In the genomic region with DNA sequence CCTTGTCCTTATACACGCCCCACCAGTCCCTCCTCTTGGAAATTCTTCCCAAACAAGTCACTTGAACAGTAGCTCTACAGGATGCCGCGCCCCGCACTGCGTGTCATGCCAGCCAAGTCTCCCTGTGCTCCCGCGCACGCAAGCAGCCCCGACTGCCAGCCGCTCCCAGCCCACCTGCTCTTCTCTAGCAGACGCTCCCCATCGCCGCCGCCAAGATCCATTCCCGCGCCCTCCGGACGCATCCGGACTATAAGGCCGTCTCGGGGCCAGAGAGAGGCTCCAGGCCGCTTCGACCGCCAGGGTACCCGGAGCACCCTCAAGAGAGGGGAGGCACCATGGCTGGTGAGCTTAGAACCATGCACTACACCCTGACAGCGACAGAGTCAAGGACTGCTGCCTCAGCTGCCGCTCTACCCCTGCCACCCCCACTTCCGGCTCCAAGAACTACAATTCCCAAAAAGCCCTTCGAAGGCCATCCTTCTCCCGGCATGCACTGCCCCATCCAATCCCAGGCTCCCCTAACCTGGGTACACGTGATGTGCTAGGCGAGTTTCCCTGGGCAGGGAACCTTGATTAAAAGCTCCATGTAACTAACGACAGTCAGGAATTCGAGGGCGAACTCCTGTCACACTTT, we compare ENCODE assay signal across 8 mouse cellular contexts. TPM values are rescaled to one million over a fixed set of nuclear protein-coding genes. Genes with fewer than 3 reads are reported as not detected.
DNase-seq lines count a peak whose midpoint lies in the region; ATAC-seq and TF ChIP-seq lines count a peak whose summit lies in the region.

No protein-coding gene starts in this region.

- peaks cover 2% of the 10 kb centered on the region; the same call in 1 of the 2 replicates for H3K4me1 ChIP-seq in bone marrow, adult 2 months (ENCODE audit: control insufficient read depth, insufficient read depth, low read length)
- peaks cover 10% of the 10 kb centered on the region; the same call in 1 of the 2 replicates for H3K4me1 ChIP-seq in embryonic facial prominence, embryonic 15.5 days
- H3K4me1 ChIP-seq in limb, embryonic 14.5 days (ENCODE audit: control insufficient read depth, insufficient read depth, low read length), result peaks cover 15% of the 10 kb centered on the region
- H3K4me1 ChIP-seq in midbrain, postnatal 0 days (ENCODE audit: insufficient read depth, low read length), result peaks cover 16% of the 10 kb centered on the region

- H3K4me3 ChIP-seq in bone marrow, adult 2 months (replicated peaks; ENCODE audit: control insufficient read depth, low read depth, low read length), result peak overlapping the region; percentile 68
- H3K4me3 ChIP-seq in embryonic facial prominence, embryonic 15.5 days (replicated peaks), result peak overlapping the region; percentile 65
- peak overlapping the region; percentile 88 for H3K4me3 ChIP-seq in limb, embryonic 14.5 days (replicated peaks; ENCODE audit: low read length)
- H3K4me3 ChIP-seq in midbrain, postnatal 0 days (ENCODE audit: low read depth, low read length), result peak overlapping the region; percentile 73

- H3K36me3 ChIP-seq in embryonic facial prominence, embryonic 15.5 days, result no peaks in the 10 kb centered on the region
- no peaks in the 10 kb centered on the region; the same call in none of the 2 replicates for H3K36me3 ChIP-seq in limb, embryonic 14.5 days (ENCODE audit: control insufficient read depth, insufficient read depth, low read length)
- no peaks in the 10 kb centered on the region for H3K36me3 ChIP-seq in midbrain, postnatal 0 days (ENCODE audit: insufficient read depth, low read length)

- H3K27ac ChIP-seq in bone marrow, adult 2 months (ENCODE audit: control insufficient read depth, insufficient read depth, low read depth, low read length, poor library complexity), result peak overlapping the region; percentile 70
- H3K27ac ChIP-seq in embryonic facial prominence, embryonic 15.5 days (replicated peaks), result peak overlapping the region; percentile 86
- peak overlapping the region; percentile 52; the same call in 1 of the 2 replicates for H3K27ac ChIP-seq in limb, embryonic 14.5 days (replicated peaks; ENCODE audit: low read depth, low read length)
- H3K27ac ChIP-seq in midbrain, postnatal 0 days (ENCODE audit: low read depth, low read length), result peak overlapping the region; percentile 82

- WGBS in bone marrow, adult 2 months, result under 1% methylated on average over 35 of the region's 35 CpGs
- under 1% methylated on average over 35 of the region's 35 CpGs for WGBS in embryonic facial prominence, embryonic 15.5 days
- WGBS in limb, embryonic 14.5 days, result under 1% methylated on average over 35 of the region's 35 CpGs
- WGBS in midbrain, postnatal 0 days, result under 1% methylated on average over 35 of the region's 35 CpGs

- peak; percentile 93 for DNase-seq in 416B (ENCODE audit: low read depth)
- peak; percentile 96 for DNase-seq in heart, adult 8-10 months (ENCODE audit: low spot score)
- DNase-seq in kidney, adult 9 months, result peak; percentile 95
- peak; percentile 90 for DNase-seq in limb, embryonic 14.5 days (ENCODE audit: low spot score)
- DNase-seq in midbrain, postnatal 0 days (ENCODE audit: low spot score), result peak; percentile 95
- DNase-seq in spleen, postnatal 14 days (ENCODE audit: low spot score in 2 of 2), result peak; percentile 62 to 77

- H3K9me3 ChIP-seq in embryonic facial prominence, embryonic 15.5 days (replicated peaks), result no peaks in the 10 kb centered on the region
- H3K9me3 ChIP-seq in limb, embryonic 14.5 days (ENCODE audit: control insufficient read depth, low read length), result no peaks in the 10 kb centered on the region
- no peaks in the 10 kb centered on the region for H3K9me3 ChIP-seq in midbrain, postnatal 0 days (ENCODE audit: low read length)

- ATAC-seq in embryonic facial prominence, embryonic 15.5 days (ENCODE audit: insufficient number of reproducible peaks, low FRiP score, low TSS enrichment, low read depth), result peak; percentile 96
- peak; percentile 99 for ATAC-seq in limb, embryonic 14.5 days (ENCODE audit: low FRiP score, low read depth)
- ATAC-seq in midbrain, postnatal 0 days (ENCODE audit: low FRiP score), result peak; percentile 99

- 0 out of 2 replicates have a peak, but pooled peaks have one; percentile 51 for TF ChIP-seq POLR2A in bone marrow, adult 2 months (IDR thresholded peaks at IDR 0.05; ENCODE audit: borderline replicate concordance, control insufficient read depth, low read depth, low read length)
- no peak for TF ChIP-seq POLR2A in limb, embryonic 14.5 days (IDR thresholded peaks at IDR 0.05; ENCODE audit: borderline replicate concordance, extremely low read depth, insufficient read depth, insufficient read length)

- H3K4me2 ChIP-seq in embryonic facial prominence, embryonic 15.5 days (replicated peaks), result peak overlapping the region; percentile 58
- peak overlapping the region; percentile 92 for H3K4me2 ChIP-seq in limb, embryonic 14.5 days (replicated peaks; ENCODE audit: low read depth, low read length, severe bottlenecking)
- H3K4me2 ChIP-seq in midbrain, postnatal 0 days (ENCODE audit: low read depth, low read length, poor library complexity, severe bottlenecking), result peak overlapping the region; percentile 71

- peak overlapping the region; percentile 67 for H3K9ac ChIP-seq in embryonic facial prominence, embryonic 15.5 days
- peak overlapping the region; percentile 74 for H3K9ac ChIP-seq in limb, embryonic 14.5 days (ENCODE audit: low read depth, low read length, severe bottlenecking)
- peak overlapping the region; percentile 66 for H3K9ac ChIP-seq in midbrain, postnatal 0 days (replicated peaks; ENCODE audit: low read length, poor library complexity, severe bottlenecking)

- no peaks in the 10 kb centered on the region for H3K27me3 ChIP-seq in embryonic facial prominence, embryonic 15.5 days
- H3K27me3 ChIP-seq in limb, embryonic 14.5 days (ENCODE audit: control insufficient read depth, insufficient read depth, low read length), result no peaks in the 10 kb centered on the region
- no peaks in the 10 kb centered on the region for H3K27me3 ChIP-seq in midbrain, postnatal 0 days (ENCODE audit: insufficient read depth, low read length)

- TF ChIP-seq CTCF in bone marrow, adult 2 months (IDR thresholded peaks at IDR 0.05; ENCODE audit: control insufficient read depth, insufficient read depth, low read length), result no peak
- 0 out of 2 replicates have a peak, but pooled peaks have one; percentile 4 for TF ChIP-seq CTCF in midbrain, postnatal 0 days (IDR thresholded peaks at IDR 0.05)

RNA-seq across cellular contexts. Expression of gene Fyttd1, which starts 9.3 kb away (rescaled TPM):
- 7.2 and 12.0 TPM in 2 replicates for polyA plus RNA-seq in bone marrow, adult 2 months (2011; ENCODE audit: insufficient read depth, insufficient read length, low replicate concordance, missing spikeins)
- 90.0 and 99.3 TPM in 2 replicates for polyA plus RNA-seq in embryonic facial prominence, embryonic 15.5 days (2015; fragmentation: Nextera tagmentation; extraction: Ambion mirVana)
- 100 to 1,000 TPM in 3 of 4 experiments, 10 to 100 TPM in 1; 94.2 to 123 (median 109) TPM for total RNA-seq in heart, adult 8-10 months (2022)
- polyA plus RNA-seq in limb, embryonic 14.5 days (2012; rRNA removed), result 43.3 and 47.2 TPM in 2 replicates
- polyA plus RNA-seq in limb, embryonic 14.5 days (2014; fragmentation: Nextera tagmentation; extraction: Ambion mirVana), result 113 and 128 TPM in 2 replicates
- 56.9 and 125 TPM in 2 replicates for total RNA-seq in midbrain, postnatal 0 days (2014; rRNA removed)
- 115 and 139 TPM in 2 replicates for polyA plus RNA-seq in midbrain, postnatal 0 days (2015; fragmentation: Nextera tagmentation; extraction: Ambion mirVana)

RNA-seq across cellular contexts. Expression of gene Rubcn, which starts 9.5 kb away (rescaled TPM):
- polyA plus RNA-seq in bone marrow, adult 2 months (2011; ENCODE audit: insufficient read depth, insufficient read length, low replicate concordance, missing spikeins), result 12.8 and 25.8 TPM in 2 replicates
- polyA plus RNA-seq in embryonic facial prominence, embryonic 15.5 days (2015; fragmentation: Nextera tagmentation; extraction: Ambion mirVana), result 22.8 and 23.7 TPM in 2 replicates
- total RNA-seq in heart, adult 8-10 months (2022), result 10 to 100 TPM; 30.7 to 37.0 (median 34.2) TPM
- 35.7 and 42.7 TPM in 2 replicates for polyA plus RNA-seq in limb, embryonic 14.5 days (2012; rRNA removed)
- 19.6 and 20.3 TPM in 2 replicates for polyA plus RNA-seq in limb, embryonic 14.5 days (2014; fragmentation: Nextera tagmentation; extraction: Ambion mirVana)
- total RNA-seq in midbrain, postnatal 0 days (2014; rRNA removed), result 75.0 and 84.0 TPM in 2 replicates
- 25.5 TPM in 2 replicates for polyA plus RNA-seq in midbrain, postnatal 0 days (2015; fragmentation: Nextera tagmentation; extraction: Ambion mirVana)

RNA-seq across cellular contexts. Expression of gene Lrch3, which starts 45.9 kb away (rescaled TPM):
- 6.2 and 13.0 TPM in 2 replicates for polyA plus RNA-seq in bone marrow, adult 2 months (2011; ENCODE audit: insufficient read depth, insufficient read length, low replicate concordance, missing spikeins)
- 20.5 and 22.2 TPM in 2 replicates for polyA plus RNA-seq in embryonic facial prominence, embryonic 15.5 days (2015; fragmentation: Nextera tagmentation; extraction: Ambion mirVana)
- 10 to 100 TPM; 21.5 to 26.3 (median 22.7) TPM for total RNA-seq in heart, adult 8-10 months (2022)
- polyA plus RNA-seq in limb, embryonic 14.5 days (2012; rRNA removed), result 56.3 and 68.0 TPM in 2 replicates
- 24.9 and 30.4 TPM in 2 replicates for polyA plus RNA-seq in limb, embryonic 14.5 days (2014; fragmentation: Nextera tagmentation; extraction: Ambion mirVana)
- 38.9 and 40.6 TPM in 2 replicates for total RNA-seq in midbrain, postnatal 0 days (2014; rRNA removed)
- 23.5 and 25.3 TPM in 2 replicates for polyA plus RNA-seq in midbrain, postnatal 0 days (2015; fragmentation: Nextera tagmentation; extraction: Ambion mirVana)

RNA-seq across cellular contexts. Expression of gene Smbd1, which starts 57.8 kb away (rescaled TPM):
- not detected in 2 replicates for polyA plus RNA-seq in bone marrow, adult 2 months (2011; ENCODE audit: insufficient read depth, insufficient read length, low replicate concordance, missing spikeins)
- polyA plus RNA-seq in embryonic facial prominence, embryonic 15.5 days (2015; fragmentation: Nextera tagmentation; extraction: Ambion mirVana), result not detected in 2 replicates
- total RNA-seq in heart, adult 8-10 months (2022), result not detected
- polyA plus RNA-seq in limb, embryonic 14.5 days (2012; rRNA removed), result not detected in 2 replicates
- polyA plus RNA-seq in limb, embryonic 14.5 days (2014; fragmentation: Nextera tagmentation; extraction: Ambion mirVana), result not detected in 2 replicates
- not detected in 2 replicates for total RNA-seq in midbrain, postnatal 0 days (2014; rRNA removed)
- polyA plus RNA-seq in midbrain, postnatal 0 days (2015; fragmentation: Nextera tagmentation; extraction: Ambion mirVana), result not detected in 2 replicates

Comparison
In these comparisons a context has a peak if more than half of its experiments do, and no peak if none do; other contexts are left out.
1. Peak in every context shown above with its lines: DNase-seq, ATAC-seq, H3K4me3 ChIP-seq and H3K27ac ChIP-seq.